Mouse (Mus musculus): ENCODE results near the gene Cpn1. TPM values are rescaled to one million over a fixed set of nuclear protein-coding genes. Genes with fewer than 3 reads are reported as not detected.

Gene Cpn1
- polyA plus RNA-seq, 1 experiment from 2014 or later: 12.9 TPM

- Histone ChIP-seq H3K27ac (no peak overlapping the region), H3K4me1 (no peaks in the 10 kb centered on the region), H3K4me3 (no peak overlapping the region), H3K36me3 (no peaks in the 10 kb centered on the region), H3K9me3 (no peaks in the 10 kb centered on the region), H3K27me3 (ENCODE audit: insufficient read depth, poor library complexity, severe bottlenecking) (no peaks in the 10 kb centered on the region)
- 69% methylated on average over 12 of the region's 12 CpGs for WGBS
- no peak for DNase-seq (ENCODE audit: low spot score)
Measured at GRCm38 (mm10) chr19:44007186-44007585, 20.8 kb upstream of the Cpn1 start.

- Histone ChIP-seq H3K27me3 (ENCODE audit: insufficient read depth, poor library complexity, severe bottlenecking) (no peaks in the 10 kb centered on the region), H3K4me3 (no peak overlapping the region), H3K36me3 (no peaks in the 10 kb centered on the region), H3K4me1 (no peaks in the 10 kb centered on the region), H3K27ac (no peak overlapping the region), H3K9me3 (no peaks in the 10 kb centered on the region)
- 73% methylated on average over 4 of the region's 4 CpGs for WGBS
- no peak for DNase-seq (ENCODE audit: low spot score)
Measured at GRCm38 (mm10) chr19:44005025-44005424, 18.7 kb upstream of the Cpn1 start.

- Histone ChIP-seq H3K9me3 (no peaks in the 10 kb centered on the region), H3K4me3 (no peak overlapping the region), H3K4me1 (no peaks in the 10 kb centered on the region), H3K27ac (no peak overlapping the region), H3K36me3 (no peaks in the 10 kb centered on the region), H3K27me3 (ENCODE audit: insufficient read depth, poor library complexity, severe bottlenecking) (no peaks in the 10 kb centered on the region)
- no peak for DNase-seq (ENCODE audit: low spot score)
- WGBS: 72% methylated on average over 2 of the region's 2 CpGs
Measured at GRCm38 (mm10) chr19:44004261-44004660, 17.9 kb upstream of the Cpn1 start.

DNA sequence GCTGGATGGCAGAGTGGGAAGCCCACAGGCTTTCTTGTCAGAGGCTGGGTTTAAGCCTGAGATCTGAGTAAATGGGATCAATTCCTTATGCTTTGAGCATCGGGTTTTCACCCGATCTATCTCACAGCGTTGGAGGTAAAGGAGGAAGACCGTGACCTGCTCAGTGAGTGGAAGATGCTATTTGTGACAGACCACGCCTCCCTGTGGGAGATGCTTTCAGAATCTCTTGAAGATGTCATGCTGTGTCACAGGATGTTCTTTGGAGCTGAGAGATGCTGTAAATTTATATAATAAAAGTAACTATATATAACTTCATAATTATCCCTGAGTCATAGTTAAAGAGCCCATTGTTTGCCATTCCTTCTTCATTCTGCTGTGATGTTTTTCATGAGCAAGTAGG is 14.4 kb upstream of the Cpn1 start:
- Histone ChIP-seq H3K36me3 (no peaks in the 10 kb centered on the region), H3K27ac (no peak overlapping the region), H3K4me1 (peaks cover under 1% of the 10 kb centered on the region), H3K4me3 (no peak overlapping the region), H3K27me3 (ENCODE audit: insufficient read depth, poor library complexity, severe bottlenecking) (no peaks in the 10 kb centered on the region), H3K9me3 (no peaks in the 10 kb centered on the region)
- DNase-seq (ENCODE audit: low spot score): no peak
- WGBS: 68% methylated on average over 5 of the region's 5 CpGs

DNA sequence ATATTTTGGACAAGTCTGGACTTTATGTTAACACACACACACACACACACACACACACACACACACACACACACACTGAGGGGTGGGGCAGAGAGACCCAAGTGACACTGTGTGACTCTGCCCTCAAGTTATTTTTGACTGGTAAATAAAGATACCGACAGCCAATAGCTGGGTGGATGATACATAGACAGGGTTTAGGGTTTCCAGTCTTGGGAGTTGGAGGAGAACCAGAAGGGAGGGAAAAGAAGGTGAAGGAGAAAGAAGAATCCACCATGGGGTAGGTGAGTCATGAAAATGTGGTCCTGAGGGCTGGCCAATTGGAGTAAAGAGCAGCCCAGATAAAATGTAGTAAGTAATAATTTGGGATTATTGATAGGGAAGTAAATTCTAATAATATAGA is 13.7 kb upstream of the Cpn1 start:
- no peak overlapping the region for H3K27ac ChIP-seq
- no peak overlapping the region for H3K4me3 ChIP-seq
- no peaks in the 10 kb centered on the region for H3K9me3 ChIP-seq
- H3K4me1 ChIP-seq: peaks cover 7% of the 10 kb centered on the region
- DNase-seq (ENCODE audit: low spot score): no peak
- 62% methylated on average over 1 of the region's 1 CpGs for WGBS
- H3K27me3 ChIP-seq (ENCODE audit: insufficient read depth, poor library complexity, severe bottlenecking): no peaks in the 10 kb centered on the region
- no peaks in the 10 kb centered on the region for H3K36me3 ChIP-seq

DNA sequence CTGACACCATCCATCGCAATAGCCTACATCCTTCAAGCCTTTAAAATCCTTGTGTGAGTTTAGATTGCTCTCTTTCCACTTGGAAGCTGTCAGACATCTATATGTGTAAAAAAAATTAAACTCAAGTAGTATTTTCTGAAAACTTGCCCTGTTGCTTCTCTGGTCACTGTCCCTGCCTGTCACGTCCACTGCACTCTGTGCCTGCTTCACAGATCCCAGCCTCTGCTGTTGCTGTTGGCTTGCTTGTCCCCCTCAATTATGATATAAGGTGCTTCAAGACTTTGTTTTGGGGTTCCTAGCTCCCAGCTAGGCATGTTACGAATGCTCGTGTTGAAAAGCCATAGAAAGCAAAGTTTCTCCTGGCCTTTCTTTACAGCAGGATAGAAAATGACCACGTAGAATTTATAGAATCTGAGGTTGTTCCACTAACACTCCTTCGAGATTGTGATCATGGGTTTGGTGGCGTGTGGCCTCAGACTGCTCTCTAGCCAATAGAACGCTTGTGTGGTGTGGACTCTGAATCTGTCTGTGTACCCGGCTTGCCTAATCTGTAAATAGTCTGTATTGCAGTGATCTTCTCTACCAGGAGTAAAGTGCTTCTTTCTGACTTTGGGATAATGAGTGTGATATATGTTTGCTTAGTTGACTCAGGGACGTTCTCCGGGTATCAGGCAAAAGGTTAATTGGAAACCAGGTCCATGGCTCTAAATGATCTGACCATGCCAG is 12.6 kb upstream of the Cpn1 start:
- no peak for DNase-seq (ENCODE audit: low spot score)
- no peak overlapping the region for H3K4me3 ChIP-seq
- H3K36me3 ChIP-seq: no peaks in the 10 kb centered on the region
- 78% methylated on average over 11 of the region's 11 CpGs for WGBS
- no peak overlapping the region for H3K27ac ChIP-seq
- H3K9me3 ChIP-seq: no peaks in the 10 kb centered on the region
- peaks cover 16% of the 10 kb centered on the region for H3K4me1 ChIP-seq
- H3K27me3 ChIP-seq (ENCODE audit: insufficient read depth, poor library complexity, severe bottlenecking): no peaks in the 10 kb centered on the region

DNA sequence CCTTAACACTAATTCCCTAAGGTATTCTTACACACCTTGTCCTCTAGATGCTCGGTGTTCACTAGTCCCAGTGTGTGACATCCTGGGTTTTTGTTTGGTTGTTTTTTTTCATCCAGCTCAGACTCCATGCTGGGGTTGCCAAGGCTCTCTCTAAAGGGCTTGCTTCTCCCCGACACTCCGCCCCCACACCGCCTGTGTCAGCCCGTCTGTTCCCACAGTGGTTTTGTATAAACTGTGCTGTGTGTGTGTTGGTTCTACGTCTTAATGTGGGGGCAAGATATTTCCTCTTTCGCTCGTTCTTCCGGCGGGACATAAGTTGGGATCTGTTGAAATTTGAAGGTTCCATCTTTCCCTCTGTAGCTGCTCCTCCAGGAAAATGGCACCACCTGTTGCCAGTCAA is 11.7 kb upstream of the Cpn1 start:
- no peak for DNase-seq (ENCODE audit: low spot score)
- Histone ChIP-seq H3K9me3 (no peaks in the 10 kb centered on the region), H3K27ac (no peak overlapping the region), H3K4me3 (no peak overlapping the region), H3K4me1 (peaks cover 16% of the 10 kb centered on the region), H3K36me3 (no peaks in the 10 kb centered on the region), H3K27me3 (ENCODE audit: insufficient read depth, poor library complexity, severe bottlenecking) (no peaks in the 10 kb centered on the region)
- WGBS: 88% methylated on average over 10 of the region's 10 CpGs

DNA sequence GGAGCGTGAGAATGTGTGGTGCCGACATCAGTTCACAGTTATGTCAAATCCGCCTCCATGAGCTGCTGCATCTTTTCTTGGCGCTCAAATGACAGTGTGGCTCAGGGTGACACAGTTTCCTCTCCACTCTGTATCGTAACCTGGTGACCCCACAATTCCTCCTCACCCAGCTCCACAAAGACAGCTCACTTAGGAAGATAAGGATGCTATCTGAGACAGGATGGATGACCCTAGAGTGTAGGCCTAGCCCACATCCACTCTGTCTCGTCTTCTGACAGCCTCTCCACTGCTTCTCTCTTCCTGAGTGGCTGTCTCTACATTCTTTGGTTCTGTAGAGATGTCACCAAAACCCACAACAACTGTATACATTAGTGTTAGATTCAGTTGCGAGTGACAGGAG is 9.1 kb upstream of the Cpn1 start:
- Histone ChIP-seq H3K9me3 (no peaks in the 10 kb centered on the region), H3K27me3 (ENCODE audit: insufficient read depth, poor library complexity, severe bottlenecking) (no peaks in the 10 kb centered on the region), H3K4me3 (no peak overlapping the region), H3K36me3 (no peaks in the 10 kb centered on the region), H3K4me1 (peaks cover 19% of the 10 kb centered on the region), H3K27ac (0 out of 2 replicates have a peak overlapping the region, but pooled peaks have one; percentile 16)
- DNase-seq (ENCODE audit: low spot score): no peak
- WGBS: 44% methylated on average over 7 of the region's 7 CpGs

- Histone ChIP-seq H3K4me3 (no peak overlapping the region), H3K27ac (no peak overlapping the region), H3K9me3 (no peaks in the 10 kb centered on the region), H3K4me1 (peaks cover 19% of the 10 kb centered on the region), H3K36me3 (no peaks in the 10 kb centered on the region), H3K27me3 (ENCODE audit: insufficient read depth, poor library complexity, severe bottlenecking) (no peaks in the 10 kb centered on the region)
- DNase-seq (ENCODE audit: low spot score): no peak
- 59% methylated on average over 4 of the region's 4 CpGs for WGBS
Measured at GRCm38 (mm10) chr19:43992464-43992863, 6.1 kb upstream of the Cpn1 start.

DNA sequence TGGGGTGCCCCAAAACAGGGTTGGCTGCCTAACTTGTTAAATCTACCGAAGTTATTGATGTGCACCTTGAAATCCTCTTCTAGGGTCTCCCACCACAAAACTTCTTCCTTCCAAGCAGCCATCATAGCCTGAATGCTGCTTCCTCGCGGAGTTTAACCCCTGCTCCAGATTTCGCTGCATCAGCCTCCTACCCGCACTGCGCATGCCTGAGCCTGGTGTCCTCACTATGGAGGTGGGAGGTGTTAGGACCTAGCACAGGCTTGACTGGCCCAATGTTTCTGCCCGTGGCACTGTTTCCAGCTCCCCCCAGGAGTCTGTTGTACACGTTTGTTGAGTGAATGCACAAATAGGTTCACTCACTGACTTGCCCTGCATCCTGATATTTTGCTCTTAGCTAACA is 4.0 kb upstream of the Cpn1 start:
- Histone ChIP-seq H3K4me1 (peaks cover 23% of the 10 kb centered on the region), H3K36me3 (no peaks in the 10 kb centered on the region), H3K4me3 (no peak overlapping the region), H3K27ac (no peak overlapping the region), H3K27me3 (ENCODE audit: insufficient read depth, poor library complexity, severe bottlenecking) (no peaks in the 10 kb centered on the region), H3K9me3 (no peaks in the 10 kb centered on the region)
- DNase-seq (ENCODE audit: low spot score): no peak
- 81% methylated on average over 8 of the region's 8 CpGs for WGBS

GRCm38 (mm10) chr19:43981992-43982391 is 4.4 kb downstream of the Cpn1 start:
- Histone ChIP-seq H3K9me3 (no peaks in the 10 kb centered on the region), H3K27me3 (ENCODE audit: insufficient read depth, poor library complexity, severe bottlenecking) (no peaks in the 10 kb centered on the region), H3K27ac (no peak overlapping the region), H3K4me1 (peaks cover 18% of the 10 kb centered on the region), H3K4me3 (no peak overlapping the region), H3K36me3 (no peaks in the 10 kb centered on the region)
- no peak for DNase-seq (ENCODE audit: low spot score)
- 79% methylated on average over 5 of the region's 5 CpGs for WGBS

- no peaks in the 10 kb centered on the region for H3K36me3 ChIP-seq
- WGBS: 91% methylated on average over 17 of the region's 17 CpGs
- H3K4me1 ChIP-seq: peaks cover 16% of the 10 kb centered on the region
- H3K27me3 ChIP-seq (ENCODE audit: insufficient read depth, poor library complexity, severe bottlenecking): no peaks in the 10 kb centered on the region
- no peaks in the 10 kb centered on the region for H3K9me3 ChIP-seq
- no peak for DNase-seq (ENCODE audit: low spot score)
- no peak overlapping the region for H3K4me3 ChIP-seq
- H3K27ac ChIP-seq: no peak overlapping the region
Measured at GRCm38 (mm10) chr19:43980711-43981110, 5.6 kb downstream of the Cpn1 start.

DNA sequence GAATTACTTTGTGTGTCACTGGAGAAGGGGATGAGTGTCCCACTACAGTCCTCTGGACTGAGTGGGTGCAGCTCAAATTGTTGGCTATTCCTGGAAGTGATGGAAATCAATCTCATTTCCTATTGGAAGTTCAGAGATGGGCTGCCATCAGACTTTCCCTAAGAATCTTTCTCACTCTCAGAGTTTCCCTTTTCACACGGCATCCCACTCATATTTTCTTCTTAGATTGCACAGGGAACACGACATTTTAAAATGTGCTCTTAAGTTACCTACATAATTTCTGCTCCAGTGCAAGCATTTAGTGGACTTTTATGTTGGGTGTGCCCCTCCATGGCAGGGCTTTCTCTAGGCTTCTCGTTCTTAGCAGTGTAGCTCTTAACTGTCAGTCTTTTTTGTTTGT is 8.6 kb downstream of the Cpn1 start:
- Histone ChIP-seq H3K9me3 (no peaks in the 10 kb centered on the region), H3K4me3 (no peak overlapping the region), H3K36me3 (no peaks in the 10 kb centered on the region), H3K4me1 (peaks cover 7% of the 10 kb centered on the region; the same call in 1 of the 2 replicates), H3K27me3 (ENCODE audit: insufficient read depth, poor library complexity, severe bottlenecking) (no peaks in the 10 kb centered on the region), H3K27ac (no peak overlapping the region)
- DNase-seq (ENCODE audit: low spot score): no peak
- WGBS: 77% methylated on average over 3 of the region's 3 CpGs

GRCm38 (mm10) chr19:43976661-43977060 is 9.7 kb downstream of the Cpn1 start:
- no peak for DNase-seq (ENCODE audit: low spot score)
- Histone ChIP-seq H3K9me3 (no peaks in the 10 kb centered on the region), H3K4me3 (no peak overlapping the region), H3K36me3 (no peaks in the 10 kb centered on the region), H3K27ac (no peak overlapping the region), H3K4me1 (peaks cover 7% of the 10 kb centered on the region; the same call in 1 of the 2 replicates), H3K27me3 (ENCODE audit: insufficient read depth, poor library complexity, severe bottlenecking) (no peaks in the 10 kb centered on the region)
- 51% methylated on average over 6 of the region's 6 CpGs for WGBS

All from heart, embryonic 10.5 days (tissue).